Mouse (Mus musculus): ENCODE measurements at regions not wholly inside any gene's neighbourhood (a gene's known extent, or its start where the extent isn't known, plus 50 kb on each side); places are given as distances from the start of the nearest gene placed in this dataset.

DNA sequence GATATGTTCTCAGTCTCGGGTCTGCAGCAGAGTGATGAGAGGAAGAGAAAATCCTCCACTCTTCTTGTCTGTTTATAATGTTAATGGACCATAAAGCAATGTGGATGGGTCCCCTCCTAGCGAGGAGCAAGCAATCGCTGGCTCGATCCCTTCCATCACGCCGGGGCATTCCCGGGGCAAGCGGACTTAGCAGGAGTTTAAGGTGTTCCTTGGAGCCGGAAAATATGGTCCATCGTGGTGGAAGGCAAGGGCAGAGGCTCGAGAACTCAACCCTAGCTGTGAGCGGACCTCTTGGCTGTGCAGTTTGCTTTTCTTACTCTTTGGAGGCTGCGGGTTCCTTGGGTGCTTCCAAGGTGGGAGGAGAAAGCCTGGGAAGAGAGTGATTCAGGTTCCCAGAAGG, 127.1 kb upstream of the Dpyd start:
- TF ChIP-seq CTCF (IDR thresholded peaks at IDR 0.05; ENCODE audit: low read depth, low read length) (no peak), POLR2A (IDR thresholded peaks at IDR 0.05; ENCODE audit: extremely low read depth, insufficient read depth, low read length) (no peak)

Measured in liver, adult 2 months (tissue).